Mouse (Mus musculus): ENCODE measurements around the gene Clptm1. TPM values are rescaled to one million over a fixed set of nuclear protein-coding genes. Genes with fewer than 3 reads are reported as not detected.

Clptm1 gene
- polyA plus RNA-seq, 1 experiment, result 142 TPM

- DNase-seq, result no peak
- no peak overlapping the region for H3K27ac ChIP-seq (ENCODE audit: control insufficient read depth, insufficient read depth, low read length)
- no peaks in the 10 kb centered on the region for H3K27me3 ChIP-seq (ENCODE audit: control insufficient read depth, insufficient read depth, low read length)
- H3K4me1 ChIP-seq (replicated peaks; ENCODE audit: control insufficient read depth, insufficient read depth, low read length), result no peaks in the 10 kb centered on the region
- WGBS, result 97% methylated on average over 2 of the region's 2 CpGs
- no peaks in the 10 kb centered on the region for H3K36me3 ChIP-seq (ENCODE audit: control insufficient read depth, insufficient read depth, low read length)
- H3K4me3 ChIP-seq (ENCODE audit: control insufficient read depth, insufficient read depth, low read length), result no peak overlapping the region
- TF ChIP-seq POLR2A (IDR thresholded peaks at IDR 0.05; ENCODE audit: control insufficient read depth, extremely low read depth, insufficient read depth, low read length, poor library complexity) (no peak), CTCF (IDR thresholded peaks at IDR 0.05; ENCODE audit: borderline replicate concordance, control insufficient read depth, extremely low read depth, insufficient read depth, low read length, poor library complexity) (no peak)
These were observed 15.9 kb upstream of the Clptm1 start for GRCm38 (mm10) chr7:19680702-19681101.

DNA sequence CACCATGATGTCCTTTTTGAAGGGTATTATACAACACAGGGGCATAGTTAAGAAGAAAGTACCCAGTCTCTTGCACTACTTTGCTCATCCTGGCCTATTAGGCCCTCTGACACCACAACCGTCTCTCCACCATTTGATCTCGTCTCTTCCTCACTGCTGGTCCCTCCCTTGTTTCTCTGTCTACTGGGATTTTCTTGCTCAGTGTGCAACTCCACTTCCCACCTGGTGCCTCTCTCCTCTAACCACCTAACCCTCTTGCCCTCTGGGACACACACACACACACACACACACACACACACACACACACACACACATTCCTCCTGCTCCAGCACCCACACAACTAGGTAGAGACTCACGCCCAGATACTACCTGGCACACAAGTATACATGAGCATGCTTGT, 14.1 kb upstream of the Clptm1 start:
- TF ChIP-seq POLR2A (IDR thresholded peaks at IDR 0.05; ENCODE audit: control insufficient read depth, extremely low read depth, insufficient read depth, low read length, poor library complexity), result no peak
- Histone ChIP-seq H3K36me3 (ENCODE audit: control insufficient read depth, insufficient read depth, low read length) (no peaks in the 10 kb centered on the region), H3K27ac (ENCODE audit: control insufficient read depth, insufficient read depth, low read length) (no peak overlapping the region), H3K27me3 (ENCODE audit: control insufficient read depth, insufficient read depth, low read length) (no peaks in the 10 kb centered on the region), H3K4me3 (ENCODE audit: control insufficient read depth, insufficient read depth, low read length) (no peak overlapping the region), H3K4me1 (replicated peaks; ENCODE audit: control insufficient read depth, insufficient read depth, low read length) (no peaks in the 10 kb centered on the region)
- no peak for DNase-seq
- WGBS, result 96% methylated on average over 3 of the region's 3 CpGs

GRCm38 (mm10) chr7:19677872-19678271, 13.0 kb upstream of the Clptm1 start, which contains the start of gene Apoc2:
TSS of gene Apoc2 (minus strand) at chr7:19677941.
- no peaks in the 10 kb centered on the region for H3K27me3 ChIP-seq (ENCODE audit: control insufficient read depth, insufficient read depth, low read length)
- H3K27ac ChIP-seq (ENCODE audit: control insufficient read depth, insufficient read depth, low read length), result no peak within 1 kb of the TSS
- H3K4me3 ChIP-seq (ENCODE audit: control insufficient read depth, insufficient read depth, low read length), result no peak within 1 kb of the TSS
- TF ChIP-seq POLR2A (IDR thresholded peaks at IDR 0.05; ENCODE audit: control insufficient read depth, extremely low read depth, insufficient read depth, low read length, poor library complexity), result no peak
- no peak for TF ChIP-seq CTCF (IDR thresholded peaks at IDR 0.05; ENCODE audit: borderline replicate concordance, control insufficient read depth, extremely low read depth, insufficient read depth, low read length, poor library complexity)
- H3K36me3 ChIP-seq (ENCODE audit: control insufficient read depth, insufficient read depth, low read length), result no peaks in the 10 kb centered on the region
- DNase-seq, result no peak
- H3K4me1 ChIP-seq (replicated peaks; ENCODE audit: control insufficient read depth, insufficient read depth, low read length), result no peaks in the 10 kb centered on the region
- 94% methylated on average over 8 of the region's 8 CpGs for WGBS

- no peaks in the 10 kb centered on the region for H3K36me3 ChIP-seq (ENCODE audit: control insufficient read depth, insufficient read depth, low read length)
- 86% methylated on average over 1 of the region's 1 CpGs for WGBS
- no peaks in the 10 kb centered on the region for H3K27me3 ChIP-seq (ENCODE audit: control insufficient read depth, insufficient read depth, low read length)
- TF ChIP-seq POLR2A (IDR thresholded peaks at IDR 0.05; ENCODE audit: control insufficient read depth, extremely low read depth, insufficient read depth, low read length, poor library complexity), result no peak
- TF ChIP-seq CTCF (IDR thresholded peaks at IDR 0.05; ENCODE audit: borderline replicate concordance, control insufficient read depth, extremely low read depth, insufficient read depth, low read length, poor library complexity), result no peak
- DNase-seq, result no peak
- H3K27ac ChIP-seq (ENCODE audit: control insufficient read depth, insufficient read depth, low read length), result no peak overlapping the region
- H3K4me1 ChIP-seq (replicated peaks; ENCODE audit: control insufficient read depth, insufficient read depth, low read length), result no peaks in the 10 kb centered on the region
- no peak overlapping the region for H3K4me3 ChIP-seq (ENCODE audit: control insufficient read depth, insufficient read depth, low read length)
These were observed 11.8 kb upstream of the Clptm1 start for GRCm38 (mm10) chr7:19676662-19677061.

DNA sequence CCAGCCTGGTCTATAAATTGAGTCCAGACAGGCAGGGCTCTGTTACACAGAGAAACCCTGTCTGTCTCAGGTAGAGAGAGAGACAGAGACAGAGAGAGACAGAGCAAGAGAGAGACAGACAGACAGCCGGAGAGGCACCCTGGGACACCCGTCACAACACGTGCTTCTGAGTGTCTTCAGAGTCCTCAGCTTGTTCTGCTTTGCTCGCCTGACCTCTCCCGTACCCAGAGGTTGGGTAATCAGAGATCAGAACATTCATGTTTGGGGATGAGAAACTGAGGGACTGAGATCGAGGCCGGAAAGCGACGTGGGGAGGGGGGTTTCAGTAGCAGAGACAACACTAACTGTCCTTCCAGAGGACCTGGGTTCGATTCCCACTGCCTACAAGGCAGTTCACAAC, 11.0 kb upstream of the Clptm1 start:
- no peaks in the 10 kb centered on the region for H3K4me1 ChIP-seq (replicated peaks; ENCODE audit: control insufficient read depth, insufficient read depth, low read length)
- TF ChIP-seq POLR2A (IDR thresholded peaks at IDR 0.05; ENCODE audit: control insufficient read depth, extremely low read depth, insufficient read depth, low read length, poor library complexity) (no peak), CTCF (IDR thresholded peaks at IDR 0.05; ENCODE audit: borderline replicate concordance, control insufficient read depth, extremely low read depth, insufficient read depth, low read length, poor library complexity) (no peak)
- H3K27ac ChIP-seq (ENCODE audit: control insufficient read depth, insufficient read depth, low read length), result no peak overlapping the region
- no peak for DNase-seq
- 85% methylated on average over 10 of the region's 10 CpGs for WGBS
- no peaks in the 10 kb centered on the region for H3K27me3 ChIP-seq (ENCODE audit: control insufficient read depth, insufficient read depth, low read length)
- H3K4me3 ChIP-seq (ENCODE audit: control insufficient read depth, insufficient read depth, low read length), result no peak overlapping the region
- H3K36me3 ChIP-seq (ENCODE audit: control insufficient read depth, insufficient read depth, low read length), result no peaks in the 10 kb centered on the region

GRCm38 (mm10) chr7:19673083-19673699, 8.4 kb upstream of the Clptm1 start:
- no peak overlapping the region for H3K4me3 ChIP-seq (ENCODE audit: control insufficient read depth, insufficient read depth, low read length)
- no peaks in the 10 kb centered on the region for H3K36me3 ChIP-seq (ENCODE audit: control insufficient read depth, insufficient read depth, low read length)
- no peaks in the 10 kb centered on the region for H3K27me3 ChIP-seq (ENCODE audit: control insufficient read depth, insufficient read depth, low read length)
- H3K27ac ChIP-seq (ENCODE audit: control insufficient read depth, insufficient read depth, low read length), result no peak overlapping the region
- TF ChIP-seq POLR2A (IDR thresholded peaks at IDR 0.05; ENCODE audit: control insufficient read depth, extremely low read depth, insufficient read depth, low read length, poor library complexity), result no peak
- no peak for TF ChIP-seq CTCF (IDR thresholded peaks at IDR 0.05; ENCODE audit: borderline replicate concordance, control insufficient read depth, extremely low read depth, insufficient read depth, low read length, poor library complexity)
- WGBS, result 63% methylated on average over 14 of the region's 14 CpGs
- H3K4me1 ChIP-seq (replicated peaks; ENCODE audit: control insufficient read depth, insufficient read depth, low read length), result peaks cover 4% of the 10 kb centered on the region
- DNase-seq, result no peak

DNA sequence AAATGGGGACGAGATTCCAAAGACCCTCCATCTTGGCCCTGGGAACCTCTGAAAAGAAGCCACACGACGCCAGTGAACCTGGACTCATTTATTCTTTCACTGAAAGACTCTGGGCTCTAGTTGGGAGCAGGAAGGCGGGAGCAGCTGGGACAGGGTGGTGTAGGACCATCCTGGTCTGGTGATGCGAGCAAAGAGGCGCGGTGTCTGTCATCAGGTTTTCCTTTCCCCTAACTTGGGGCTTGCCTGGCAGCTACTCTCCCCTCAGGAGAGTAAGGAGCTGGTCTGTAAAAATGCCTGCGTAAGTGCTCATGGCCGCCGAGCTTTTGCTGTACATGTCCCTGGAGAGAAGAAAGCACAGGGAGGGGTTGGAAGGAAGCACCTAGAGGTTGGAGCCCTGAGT, 6.7 kb upstream of the Clptm1 start:
- Histone ChIP-seq H3K4me3 (ENCODE audit: control insufficient read depth, insufficient read depth, low read length) (no peak overlapping the region), H3K27ac (ENCODE audit: control insufficient read depth, insufficient read depth, low read length) (no peak overlapping the region), H3K36me3 (ENCODE audit: control insufficient read depth, insufficient read depth, low read length) (no peaks in the 10 kb centered on the region), H3K27me3 (ENCODE audit: control insufficient read depth, insufficient read depth, low read length) (no peaks in the 10 kb centered on the region), H3K4me1 (replicated peaks; ENCODE audit: control insufficient read depth, insufficient read depth, low read length) (peaks cover 4% of the 10 kb centered on the region)
- WGBS, result 90% methylated on average over 10 of the region's 10 CpGs
- no peak for TF ChIP-seq CTCF (IDR thresholded peaks at IDR 0.05; ENCODE audit: borderline replicate concordance, control insufficient read depth, extremely low read depth, insufficient read depth, low read length, poor library complexity)
- no peak for TF ChIP-seq POLR2A (IDR thresholded peaks at IDR 0.05; ENCODE audit: control insufficient read depth, extremely low read depth, insufficient read depth, low read length, poor library complexity)
- DNase-seq, result no peak

Measured in thymus, adult 2 months (tissue).